Mouse (Mus musculus) kidney, adult 2 months (tissue): ENCODE measurements around the gene Ets1. TPM values are rescaled to one million over a fixed set of nuclear protein-coding genes. Genes with fewer than 3 reads are reported as not detected.
A peak's percentile ranks its signal among the peaks of the same experiment; 100 is the strongest.

Experiments used
- DNase-seq: peaks from one replicate; pipeline ENCODE4 v3.0.0; 2021
- H3K27ac ChIP-seq: fragments of 200-500 bp; 2 replicates; pipeline ENCODE4 v1.5.1; 2012; ENCODE audit warnings: low read depth, low read length, control low read depth, inconsistent platforms; ENCODE audit not compliant: insufficient read depth
- H3K27me3 ChIP-seq: fragments of 200-500 bp; replicated peaks from 2 replicates; pipeline ENCODE4 v1.6.1; 2012; ENCODE audit warnings: mild to moderate bottlenecking, moderate library complexity, low read length, inconsistent platforms; ENCODE audit not compliant: control insufficient read depth, insufficient read depth
- H3K36me3 ChIP-seq: fragments of 200-500 bp; 2 replicates; pipeline ENCODE4 v1.6.1; 2012; ENCODE audit warnings: mild to moderate bottlenecking, moderate library complexity, low read length, inconsistent platforms; ENCODE audit not compliant: control insufficient read depth, insufficient read depth
- H3K4me1 ChIP-seq: fragments of 200-500 bp; 2 replicates; pipeline ENCODE4 v1.6.1; 2011; ENCODE audit warnings: low read length; ENCODE audit not compliant: control insufficient read depth, insufficient read depth
- H3K4me3 ChIP-seq: fragments of 200-500 bp; 2 replicates; pipeline ENCODE4 v1.5.1; 2011; ENCODE audit warnings: mild to moderate bottlenecking, low read depth, low read length, control low read depth; ENCODE audit not compliant: insufficient read depth
- CTCF ChIP-seq: fragments of 200-500 bp; conservative IDR thresholded peaks from 2 replicates; pipeline ENCODE4 v1.5.1; 2011; ENCODE audit warnings: low read depth, mild to moderate bottlenecking, control low read depth, low read length, moderate library complexity, mixed read lengths; ENCODE audit not compliant: insufficient read depth, insufficient read length
- POLR2A ChIP-seq: fragments of 200-500 bp; IDR thresholded peaks from one replicate; pipeline ENCODE4 v1.6.1; 2011; ENCODE audit warnings: low read depth, low read length, control low read depth
- WGBS: fragments of 180-500 bp; shearing (Covaris S2); methylation state at CpG from one replicate; pipeline ENCODE4 v1.1.7; 2018; 5-methylcytosine and 5-hydroxymethylcytosine counted together
- polyA plus RNA-seq: library from polyadenylated mRNA; depleted of rRNA; stranded (reverse); fragments of >200 nt; gene quantifications from 2 replicates; pipeline ENCODE4 v1.2.3, GENCODE M21; 2012

Ets1 gene
- polyA plus RNA-seq, 1 experiment, result 25.2 TPM

GRCm38 (mm10) chr9:32736051-32736450 lies 100.0 kb downstream of the Ets1 start:
- Histone ChIP-seq H3K4me1 (0 out of 2 replicates have a peak, but pooled peaks cover under 1% of the 10 kb centered on the region), H3K36me3 (no peaks in the 10 kb centered on the region), H3K4me3 (no peak overlapping the region), H3K27me3 (no peaks in the 10 kb centered on the region), H3K27ac (no peak overlapping the region)
- WGBS, result 88% methylated on average over 9 of the region's 9 CpGs
- no peak for DNase-seq
- no peak for TF ChIP-seq CTCF
- no peak for TF ChIP-seq POLR2A

- TF ChIP-seq CTCF (no peak), POLR2A (no peak)
- no peak for DNase-seq
- Histone ChIP-seq H3K27ac (no peak overlapping the region), H3K36me3 (no peaks in the 10 kb centered on the region), H3K27me3 (no peaks in the 10 kb centered on the region), H3K4me1 (peaks cover 6% of the 10 kb centered on the region; the same call in 1 of the 2 replicates), H3K4me3 (no peak overlapping the region)
- 94% methylated on average over 4 of the region's 4 CpGs for WGBS
Observed at GRCm38 (mm10) chr9:32739988-32740387, 104.0 kb downstream of the Ets1 start.

GRCm38 (mm10) chr9:32740751-32741387 lies 104.8 kb downstream of the Ets1 start:
- WGBS, result 79% methylated on average over 12 of the region's 12 CpGs
- Histone ChIP-seq H3K27me3 (no peaks in the 10 kb centered on the region), H3K27ac (no peak overlapping the region), H3K4me1 (peaks cover 6% of the 10 kb centered on the region; the same call in 1 of the 2 replicates), H3K4me3 (no peak overlapping the region), H3K36me3 (no peaks in the 10 kb centered on the region)
- no peak for DNase-seq
- TF ChIP-seq POLR2A, result no peak
- TF ChIP-seq CTCF, result no peak

GRCm38 (mm10) chr9:32741681-32742080 lies 105.7 kb downstream of the Ets1 start:
- no peaks in the 10 kb centered on the region for H3K36me3 ChIP-seq
- H3K27me3 ChIP-seq, result no peaks in the 10 kb centered on the region
- no peak overlapping the region for H3K4me3 ChIP-seq
- peaks cover 6% of the 10 kb centered on the region; the same call in 1 of the 2 replicates for H3K4me1 ChIP-seq
- H3K27ac ChIP-seq, result no peak overlapping the region
- 64% methylated on average over 2 of the region's 2 CpGs for WGBS
- DNase-seq, result peak; percentile 21
- TF ChIP-seq CTCF (no peak), POLR2A (no peak)

GRCm38 (mm10) chr9:32743157-32743556 lies 107.1 kb downstream of the Ets1 start:
- Histone ChIP-seq H3K4me3 (no peak overlapping the region), H3K27ac (peak overlapping the region; percentile 49), H3K36me3 (no peaks in the 10 kb centered on the region), H3K27me3 (no peaks in the 10 kb centered on the region), H3K4me1 (peaks cover 6% of the 10 kb centered on the region; the same call in 1 of the 2 replicates)
- no peak for TF ChIP-seq POLR2A
- no peak for TF ChIP-seq CTCF
- 20% methylated on average over 8 of the region's 8 CpGs for WGBS
- DNase-seq, result peak; percentile 73

GRCm38 (mm10) chr9:32743642-32744161 lies 107.7 kb downstream of the Ets1 start:
- Histone ChIP-seq H3K4me3 (no peak overlapping the region), H3K27ac (peak overlapping the region; percentile 49; the same call in 1 of the 2 replicates), H3K36me3 (no peaks in the 10 kb centered on the region), H3K27me3 (no peaks in the 10 kb centered on the region), H3K4me1 (peaks cover 6% of the 10 kb centered on the region; the same call in 1 of the 2 replicates)
- no peak for TF ChIP-seq POLR2A
- no peak for TF ChIP-seq CTCF
- peak; percentile 21 for DNase-seq
- WGBS, result 46% methylated on average over 9 of the region's 9 CpGs

- Histone ChIP-seq H3K27me3 (no peaks in the 10 kb centered on the region), H3K36me3 (no peaks in the 10 kb centered on the region), H3K27ac (no peak overlapping the region), H3K4me1 (peaks cover 6% of the 10 kb centered on the region; the same call in 1 of the 2 replicates), H3K4me3 (no peak overlapping the region)
- TF ChIP-seq POLR2A (no peak), CTCF (no peak)
- DNase-seq, result peak; percentile 24
- 80% methylated on average over 9 of the region's 9 CpGs for WGBS
Observed at GRCm38 (mm10) chr9:32744288-32744687, 108.3 kb downstream of the Ets1 start.
